Mouse (Mus musculus) lung, embryonic 14.5 days (tissue): ENCODE data around the gene Atp5f1. TPM values are rescaled to one million over a fixed set of nuclear protein-coding genes. Genes with fewer than 3 reads are reported as not detected.

Experiments used
- ATAC-seq: fragments of 200-750 bp; cut with Nextera tagmentation; 2 replicates; pipeline ENCODE4 v1.8.0; 2017; ENCODE audit warnings: mild to moderate bottlenecking, moderate TSS enrichment, moderate library complexity; ENCODE audit not compliant: insufficient read depth
- DNase-seq: peaks from one replicate; pipeline ENCODE4 v3.0.0-alpha.2; 2015
- H3K27ac ChIP-seq: fragments of 300-500 bp; sonication (generic); 2 replicates; pipeline ENCODE4 v1.5.1; 2014; ENCODE audit warnings: low read depth, mild to moderate bottlenecking, moderate library complexity
- H3K27me3 ChIP-seq: fragments of 300-500 bp; sonication (generic); 2 replicates; pipeline ENCODE4 v1.6.1; 2014; ENCODE audit warnings: low read length, control low read depth; ENCODE audit not compliant: insufficient read depth
- H3K36me3 ChIP-seq: fragments of 300-500 bp; sonication (generic); 2 replicates; pipeline ENCODE4 v1.6.1; 2014; ENCODE audit warnings: control low read depth; ENCODE audit not compliant: insufficient read depth
- H3K4me1 ChIP-seq: fragments of 300-500 bp; sonication (generic); 2 replicates; pipeline ENCODE4 v1.6.1; 2014; ENCODE audit warnings: antibody characterized with exemption, control low read depth; ENCODE audit not compliant: insufficient read depth
- H3K4me2 ChIP-seq: fragments of 300-500 bp; sonication (generic); 2 replicates; pipeline ENCODE4 v1.6.1; 2014; ENCODE audit warnings: mild to moderate bottlenecking
- H3K4me3 ChIP-seq: fragments of 300-500 bp; sonication (generic); 2 replicates; pipeline ENCODE4 v1.5.1; 2014; ENCODE audit warnings: low read depth, low read length
- H3K9ac ChIP-seq: fragments of 300-500 bp; sonication (generic); 2 replicates; pipeline ENCODE4 v1.6.1; 2014
- H3K9me3 ChIP-seq: fragments of 300-500 bp; sonication (generic); 2 replicates; pipeline ENCODE4 v1.6.1; 2016; ENCODE audit warnings: low read depth, low read length, control low read depth
- CTCF ChIP-seq: IDR thresholded peaks from 2 replicates; pipeline ENCODE4 v1.5.1; 2016; ENCODE audit warnings: antibody characterized with exemption, low read depth
- WGBS: fragments of 180-500 bp; shearing (Covaris S2); extraction: QIAGEN DNeasy Blood & Tissue Kit; methylation state at CpG from one replicate; pipeline ENCODE4 v1.1.7; 2014; 5-methylcytosine and 5-hydroxymethylcytosine counted together
- polyA plus RNA-seq: library from polyadenylated mRNA; unstranded; fragments of >200 nt; fragmentation: Nextera tagmentation; extraction: Ambion mirVana; gene quantifications from 2 replicates; pipeline ENCODE4 v1.2.1, GENCODE M21; 2014

Gene Atp5f1
- polyA plus RNA-seq, 1 experiment from 2014 or later, result 449 TPM

DNA sequence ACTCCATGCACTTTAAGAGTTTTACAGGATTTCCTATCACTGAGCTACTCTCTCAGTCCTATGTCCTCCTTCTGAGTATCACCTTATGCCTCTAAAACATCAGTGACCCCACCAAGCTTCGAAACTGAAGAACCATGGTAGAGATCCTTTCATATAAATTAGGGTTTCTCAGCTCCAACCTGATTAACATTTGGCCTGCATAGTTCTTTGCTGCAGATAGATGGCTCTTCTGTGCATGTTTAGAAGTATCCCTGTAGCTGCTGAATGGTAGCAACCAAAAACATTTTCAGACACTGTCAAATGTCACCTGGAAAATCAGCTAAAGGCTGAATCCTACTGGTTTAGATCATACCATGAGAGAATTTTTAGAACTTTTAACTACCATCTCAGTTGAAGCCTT is 2.7 kb downstream of the Atp5f1 start:
- Histone ChIP-seq H3K36me3 (peaks cover 47% of the 10 kb centered on the region), H3K27me3 (no peaks in the 10 kb centered on the region), H3K4me2 (peak overlapping the region; percentile 91; the same call in 1 of the 2 replicates), H3K9me3 (no peaks in the 10 kb centered on the region), H3K9ac (peak overlapping the region; percentile 96; the same call in 1 of the 2 replicates), H3K4me3 (no peak overlapping the region), H3K27ac (no peak overlapping the region), H3K4me1 (peaks cover 7% of the 10 kb centered on the region; the same call in 1 of the 2 replicates)
- TF ChIP-seq CTCF, result 0 out of 2 replicates have a peak, but pooled peaks have one; percentile 11
- DNase-seq (no peak), ATAC-seq (no peak)
- 97% methylated on average over 1 of the region's 1 CpGs for WGBS

- Histone ChIP-seq H3K4me3 (no peak overlapping the region), H3K4me2 (no peak overlapping the region), H3K27me3 (no peaks in the 10 kb centered on the region), H3K36me3 (peaks cover 87% of the 10 kb centered on the region), H3K9ac (no peak overlapping the region), H3K4me1 (no peaks in the 10 kb centered on the region), H3K9me3 (no peaks in the 10 kb centered on the region), H3K27ac (no peak overlapping the region)
- 95% methylated on average over 7 of the region's 7 CpGs for WGBS
- no peak for ATAC-seq
- TF ChIP-seq CTCF, result no peak
- no peak for DNase-seq
Measured at GRCm38 (mm10) chr3:105951348-105951747, 8.6 kb downstream of the Atp5f1 start.

- no peak for TF ChIP-seq CTCF
- Histone ChIP-seq H3K36me3 (peaks cover 9% of the 10 kb centered on the region; the same call in 1 of the 2 replicates), H3K4me2 (no peak overlapping the region), H3K4me1 (no peaks in the 10 kb centered on the region), H3K9ac (no peak overlapping the region), H3K9me3 (no peaks in the 10 kb centered on the region), H3K4me3 (no peak overlapping the region), H3K27me3 (no peaks in the 10 kb centered on the region), H3K27ac (no peak overlapping the region)
- 83% methylated on average over 4 of the region's 4 CpGs for WGBS
- DNase-seq (no peak), ATAC-seq (no peak)
Measured at GRCm38 (mm10) chr3:105936111-105936510, 23.8 kb downstream of the Atp5f1 start.

DNA sequence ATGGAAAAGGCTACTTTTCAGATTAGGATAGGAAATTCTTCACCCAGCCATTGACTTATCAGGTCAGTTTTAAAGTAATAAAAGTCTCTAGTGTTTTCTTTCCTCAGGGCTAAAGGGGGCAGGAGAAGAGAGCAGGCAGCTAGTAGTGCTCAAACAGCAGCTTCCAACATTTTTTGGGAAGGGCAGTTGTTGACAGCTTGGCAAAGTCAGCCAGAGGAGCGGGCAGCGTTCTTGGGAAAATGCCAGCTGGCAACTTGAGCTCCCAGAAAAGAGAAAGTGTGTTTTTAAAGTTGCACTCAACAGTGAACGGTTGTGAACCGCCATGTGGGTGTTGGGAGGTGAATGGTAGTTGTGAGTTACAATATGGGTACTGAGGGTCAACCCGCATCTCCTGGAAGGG is 24.9 kb downstream of the Atp5f1 start:
- Histone ChIP-seq H3K4me3 (no peak overlapping the region), H3K27me3 (no peaks in the 10 kb centered on the region), H3K36me3 (peaks cover 3% of the 10 kb centered on the region; the same call in 1 of the 2 replicates), H3K4me2 (no peak overlapping the region), H3K9me3 (no peaks in the 10 kb centered on the region), H3K9ac (no peak overlapping the region), H3K27ac (no peak overlapping the region), H3K4me1 (no peaks in the 10 kb centered on the region)
- DNase-seq (peak; percentile 65), ATAC-seq (no peak; the same call in 1 of the 2 replicates)
- TF ChIP-seq CTCF, result no peak
- 59% methylated on average over 5 of the region's 5 CpGs for WGBS

DNA sequence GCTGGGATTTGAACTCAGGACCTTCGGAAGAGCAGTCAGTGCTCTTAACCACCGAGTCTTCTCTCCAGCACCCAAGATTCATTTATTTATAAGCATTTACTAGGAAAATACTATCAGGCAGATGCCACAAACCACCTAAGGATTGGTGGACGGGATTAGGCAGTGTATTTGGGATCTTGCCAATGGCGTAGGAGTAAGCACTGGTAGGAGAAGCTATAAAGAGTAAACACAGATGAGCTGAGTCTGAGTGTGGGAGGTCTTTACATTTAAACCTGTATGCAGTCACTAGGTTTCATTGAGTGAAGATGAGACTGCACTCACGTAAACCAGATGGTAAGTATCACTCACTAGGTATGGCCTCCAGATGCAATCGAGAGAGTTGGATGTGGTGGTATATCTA is 26.0 kb downstream of the Atp5f1 start:
- no peak for DNase-seq
- no peaks in the 10 kb centered on the region for H3K9me3 ChIP-seq
- no peak for TF ChIP-seq CTCF
- WGBS, result 88% methylated on average over 6 of the region's 6 CpGs
- ATAC-seq, result no peak
- no peak overlapping the region for H3K9ac ChIP-seq
- H3K27ac ChIP-seq, result no peak overlapping the region
- H3K36me3 ChIP-seq, result peaks cover 3% of the 10 kb centered on the region; the same call in 1 of the 2 replicates
- H3K27me3 ChIP-seq, result no peaks in the 10 kb centered on the region
- no peak overlapping the region for H3K4me3 ChIP-seq
- no peak overlapping the region for H3K4me2 ChIP-seq
- no peaks in the 10 kb centered on the region for H3K4me1 ChIP-seq

DNA sequence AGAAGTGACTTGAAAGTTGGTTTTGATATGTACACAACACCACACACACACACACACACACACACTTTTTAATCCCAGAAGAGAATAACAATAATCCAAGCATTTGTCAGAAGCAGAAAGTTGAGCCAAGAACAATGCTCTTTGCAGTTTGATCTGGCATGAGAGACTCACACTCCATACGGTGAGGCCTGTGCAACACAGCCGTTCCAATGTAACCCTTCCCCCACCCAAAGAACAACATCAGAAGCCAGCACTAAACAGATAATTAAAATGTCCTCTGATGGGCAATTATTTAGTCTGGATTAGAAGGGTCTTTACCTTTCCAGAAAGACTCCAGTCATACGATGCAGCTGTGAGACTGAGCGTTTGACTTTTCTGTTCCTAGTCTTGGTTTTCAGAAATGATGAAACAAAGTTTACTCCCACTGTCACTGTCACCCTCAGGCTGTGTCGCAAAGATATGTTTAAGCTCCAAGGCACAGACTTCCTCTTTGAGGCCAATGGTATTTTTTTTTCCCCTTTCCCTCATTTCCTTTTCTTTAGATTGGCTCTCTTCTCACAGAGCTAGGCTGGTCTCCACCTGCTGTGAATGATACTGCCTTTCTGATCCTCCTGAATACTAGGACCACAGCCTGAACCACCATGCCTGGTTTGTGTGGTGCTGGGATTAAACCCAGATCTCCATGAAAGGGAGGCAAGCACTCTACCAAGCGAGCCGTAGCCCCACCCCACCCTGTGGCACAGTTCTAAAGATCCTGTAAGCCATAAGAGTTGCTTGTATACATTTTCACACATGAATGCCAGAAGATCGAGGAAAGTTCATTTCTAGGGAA is 27.4 kb downstream of the Atp5f1 start, which contains the start of gene I830077J02Rik:
Gene I830077J02Rik, minus strand, starts transcription at position 425 of the 832 bp plus-strand sequence.
- Histone ChIP-seq H3K36me3 (peaks cover 3% of the 10 kb centered on the region; the same call in 1 of the 2 replicates), H3K9ac (no peak within 1 kb of the TSS), H3K27ac (no peak within 1 kb of the TSS), H3K4me1 (no peaks in the 10 kb centered on the region), H3K4me2 (no peak within 1 kb of the TSS), H3K9me3 (no peaks in the 10 kb centered on the region), H3K27me3 (no peaks in the 10 kb centered on the region), H3K4me3 (no peak within 1 kb of the TSS)
- DNase-seq (no peak), ATAC-seq (peak; percentile 21; the same call in 1 of the 2 replicates)
- WGBS, result 57% methylated on average over 8 of the region's 8 CpGs
- TF ChIP-seq CTCF, result no peak

DNA sequence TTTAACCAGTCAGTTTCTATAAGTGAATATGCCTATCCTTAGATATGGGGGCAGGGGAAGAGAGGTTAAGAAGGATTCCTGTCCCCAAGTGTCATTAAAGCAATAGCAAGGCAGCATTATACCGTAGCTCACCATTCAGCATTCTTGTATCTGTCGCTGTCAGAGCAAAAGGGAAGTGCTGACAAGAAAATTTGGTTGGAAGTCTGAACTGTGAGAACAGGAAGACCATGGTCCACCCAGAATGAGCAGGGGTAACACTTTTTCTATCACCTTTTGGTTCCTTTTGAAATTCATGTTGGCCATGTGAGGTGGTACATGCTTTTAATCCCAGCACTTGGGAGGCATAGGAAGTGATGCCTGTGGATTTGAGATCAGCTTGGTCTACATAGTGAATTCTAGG is 28.8 kb downstream of the Atp5f1 start:
- Histone ChIP-seq H3K9ac (no peak overlapping the region), H3K4me1 (no peaks in the 10 kb centered on the region), H3K36me3 (no peaks in the 10 kb centered on the region), H3K27me3 (no peaks in the 10 kb centered on the region), H3K9me3 (no peaks in the 10 kb centered on the region), H3K4me3 (no peak overlapping the region), H3K4me2 (no peak overlapping the region), H3K27ac (no peak overlapping the region)
- ATAC-seq (no peak), DNase-seq (no peak)
- 85% methylated on average over 2 of the region's 2 CpGs for WGBS
- TF ChIP-seq CTCF, result no peak
